Mouse (Mus musculus): Measurements from ENCODE around the gene Hoxc10.

- TF ChIP-seq CTCF (IDR thresholded peaks at IDR 0.05; ENCODE audit: low read depth) = no peak
- no peak for TF ChIP-seq EP300 (optimal IDR thresholded peaks at IDR 0.05)
Measured at GRCm38 (mm10) chr15:103009265-103010111, 42.9 kb downstream of the Hoxc10 start.

All from stomach, postnatal 0 days (tissue).